Mouse (Mus musculus): ENCODE measurements around the gene E130311K13Rik.

E130311K13Rik gene

DNA sequence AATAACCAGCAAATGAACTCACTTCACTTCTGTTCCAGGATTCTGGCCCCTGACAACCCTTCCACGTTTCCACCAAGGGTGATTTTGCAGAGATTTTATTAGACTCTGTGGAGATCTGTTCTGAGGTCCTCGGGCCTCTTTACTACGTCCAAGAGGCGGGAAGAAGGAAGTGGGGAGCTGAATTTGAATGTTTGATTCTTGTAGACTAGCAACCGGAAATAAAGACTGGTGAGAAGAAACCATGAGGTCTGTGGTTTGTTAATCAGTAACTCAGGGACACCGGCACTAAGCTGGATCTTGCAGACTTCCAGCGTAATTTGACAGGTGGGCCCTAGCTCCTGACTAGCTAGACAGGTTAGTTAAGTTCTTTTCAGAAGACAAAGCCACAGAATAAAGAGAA is 35.6 kb downstream of the E130311K13Rik start:
- DNase-seq, result peak; percentile 57

DNA sequence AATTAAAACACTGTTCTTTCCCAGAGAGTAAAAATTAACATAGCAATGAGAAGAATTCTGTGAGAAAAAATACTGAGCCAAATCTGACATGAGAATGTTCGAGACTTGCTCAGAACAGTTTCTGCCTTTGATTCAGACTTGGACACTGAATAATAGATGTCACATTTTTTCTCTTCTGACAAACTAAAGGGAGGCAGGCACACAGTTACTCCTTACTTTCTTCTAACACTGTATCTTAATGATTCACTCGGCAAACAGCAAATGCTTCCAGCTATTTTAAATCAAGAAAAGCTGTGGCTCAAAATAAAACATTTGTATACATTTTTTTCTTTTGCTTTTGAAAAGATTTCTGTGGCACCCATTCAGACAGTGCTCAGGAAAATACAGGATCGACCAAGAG is 37.1 kb downstream of the E130311K13Rik start:
- DNase-seq, result no peak

GRCm38 (mm10) chr3:63881065-63881464 is 48.2 kb downstream of the E130311K13Rik start:
- DNase-seq, result no peak

- no peak for DNase-seq
Observed at GRCm38 (mm10) chr3:63878995-63879666, 50.1 kb downstream of the E130311K13Rik start.

- no peak for DNase-seq
Observed at GRCm38 (mm10) chr3:63872818-63873217, 56.5 kb downstream of the E130311K13Rik start.

DNA sequence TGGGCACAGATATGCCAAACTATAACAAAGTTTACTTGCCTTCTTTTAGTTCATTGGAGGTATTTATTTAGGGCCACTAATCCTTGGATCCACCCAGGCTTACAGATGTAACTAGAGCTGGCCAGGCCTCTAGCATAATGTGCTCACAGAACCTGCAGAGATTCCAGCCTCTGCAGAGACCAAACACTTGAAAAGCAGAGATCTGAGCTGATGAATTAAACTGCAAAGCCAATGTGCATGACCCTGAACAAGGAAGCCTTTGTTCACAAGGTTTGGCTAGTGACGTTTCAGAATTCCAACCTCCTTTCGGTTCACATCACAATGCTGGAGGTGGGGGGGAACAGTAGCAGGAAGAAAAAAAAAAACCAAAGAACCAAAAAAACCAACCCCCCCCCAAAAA is 58.0 kb downstream of the E130311K13Rik start:
- no peak for DNase-seq

DNA sequence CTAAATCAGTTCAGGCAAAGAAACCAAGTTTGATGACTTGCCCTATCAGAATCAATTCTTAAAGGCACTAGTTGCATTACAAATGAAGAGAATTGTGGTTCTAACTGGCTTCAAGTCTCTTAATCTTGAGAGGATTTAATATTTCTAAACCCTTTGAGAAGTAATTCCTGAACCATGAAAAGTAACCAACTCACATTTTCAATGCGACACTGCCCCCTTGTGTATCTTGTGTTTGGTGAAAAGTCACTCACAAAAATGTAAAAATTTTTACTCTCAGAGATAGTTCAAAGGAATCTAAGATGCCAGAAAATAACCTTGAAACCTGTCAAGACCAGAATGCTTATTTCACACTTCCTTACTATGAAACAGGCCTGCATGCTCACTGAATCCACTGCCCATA is 61.0 kb downstream of the E130311K13Rik start:
- peak; percentile 53 for DNase-seq

- DNase-seq, result no peak
Observed at GRCm38 (mm10) chr3:63865069-63865468, 64.2 kb downstream of the E130311K13Rik start.
